Mouse (Mus musculus): ENCODE data around the gene G6pc3. TPM values are rescaled to one million over a fixed set of nuclear protein-coding genes. Genes with fewer than 3 reads are reported as not detected.

Gene G6pc3
- polyA plus RNA-seq, 1 experiment from 2014 or later = 21.5 TPM

- no peak overlapping the region for H3K4me3 ChIP-seq
- no peaks in the 10 kb centered on the region for H3K9me3 ChIP-seq (replicated peaks)
- no peak overlapping the region for H3K27ac ChIP-seq
- ATAC-seq = no peak
- WGBS = 74% methylated on average over 5 of the region's 5 CpGs
- H3K36me3 ChIP-seq (ENCODE audit: poor library complexity, severe bottlenecking) = peaks cover 40% of the 10 kb centered on the region
- peaks cover 10% of the 10 kb centered on the region for H3K4me1 ChIP-seq
- H3K27me3 ChIP-seq = no peaks in the 10 kb centered on the region
- no peak overlapping the region for H3K4me2 ChIP-seq
- no peak overlapping the region for H3K9ac ChIP-seq
Observed at GRCm38 (mm10) chr11:102159781-102160180, 29.6 kb upstream of the G6pc3 start.

GRCm38 (mm10) chr11:102165971-102166722, 23.3 kb upstream of the G6pc3 start:
- Histone ChIP-seq H3K9ac (no peak overlapping the region), H3K27ac (no peak overlapping the region), H3K36me3 (ENCODE audit: poor library complexity, severe bottlenecking) (peaks cover 84% of the 10 kb centered on the region), H3K27me3 (no peaks in the 10 kb centered on the region), H3K4me2 (no peak overlapping the region), H3K4me1 (0 out of 2 replicates have a peak, but pooled peaks cover 5% of the 10 kb centered on the region), H3K9me3 (replicated peaks) (no peaks in the 10 kb centered on the region), H3K4me3 (no peak overlapping the region)
- 73% methylated on average over 6 of the region's 6 CpGs for WGBS
- no peak for ATAC-seq

- H3K36me3 ChIP-seq (ENCODE audit: poor library complexity, severe bottlenecking) = peaks cover 73% of the 10 kb centered on the region
- H3K9me3 ChIP-seq (replicated peaks) = no peaks in the 10 kb centered on the region
- no peak overlapping the region for H3K4me3 ChIP-seq
- WGBS = 93% methylated on average over 5 of the region's 5 CpGs
- no peak for ATAC-seq
- H3K4me2 ChIP-seq = no peak overlapping the region
- no peak overlapping the region for H3K9ac ChIP-seq
- H3K27me3 ChIP-seq = no peaks in the 10 kb centered on the region
- 0 out of 2 replicates have a peak, but pooled peaks cover 5% of the 10 kb centered on the region for H3K4me1 ChIP-seq
- 0 out of 2 replicates have a peak overlapping the region, but pooled peaks have one; percentile 12 for H3K27ac ChIP-seq
Observed at GRCm38 (mm10) chr11:102167539-102167938, 21.9 kb upstream of the G6pc3 start.

- 0 out of 2 replicates have a peak, but pooled peaks cover 5% of the 10 kb centered on the region for H3K4me1 ChIP-seq
- no peak overlapping the region for H3K4me2 ChIP-seq
- no peaks in the 10 kb centered on the region for H3K27me3 ChIP-seq
- H3K4me3 ChIP-seq = no peak overlapping the region
- peaks cover 64% of the 10 kb centered on the region for H3K36me3 ChIP-seq (ENCODE audit: poor library complexity, severe bottlenecking)
- no peak for ATAC-seq
- H3K9me3 ChIP-seq (replicated peaks) = no peaks in the 10 kb centered on the region
- no peak overlapping the region for H3K9ac ChIP-seq
- H3K27ac ChIP-seq = no peak overlapping the region
- 90% methylated on average over 5 of the region's 5 CpGs for whole genome bisulfite sequencing
Observed at GRCm38 (mm10) chr11:102168689-102169088, 20.7 kb upstream of the G6pc3 start.

GRCm38 (mm10) chr11:102179836-102180235, 9.6 kb upstream of the G6pc3 start:
- H3K9me3 ChIP-seq (replicated peaks) = no peaks in the 10 kb centered on the region
- H3K36me3 ChIP-seq (ENCODE audit: poor library complexity, severe bottlenecking) = peaks cover 63% of the 10 kb centered on the region
- no peaks in the 10 kb centered on the region for H3K27me3 ChIP-seq
- peaks cover 15% of the 10 kb centered on the region for H3K4me1 ChIP-seq
- no peak overlapping the region for H3K27ac ChIP-seq
- no peak overlapping the region for H3K4me2 ChIP-seq
- no peak overlapping the region for H3K9ac ChIP-seq
- H3K4me3 ChIP-seq = no peak overlapping the region
- ATAC-seq = no peak

GRCm38 (mm10) chr11:102184253-102184645, 5.2 kb upstream of the G6pc3 start:
- Histone ChIP-seq H3K4me1 (peaks cover 23% of the 10 kb centered on the region), H3K27me3 (no peaks in the 10 kb centered on the region), H3K36me3 (ENCODE audit: poor library complexity, severe bottlenecking) (peaks cover 30% of the 10 kb centered on the region), H3K9ac (peak overlapping the region; percentile 92), H3K27ac (peak overlapping the region; percentile 96), H3K4me2 (peak overlapping the region; percentile 89), H3K4me3 (peak overlapping the region; percentile 92), H3K9me3 (replicated peaks) (no peaks in the 10 kb centered on the region)
- WGBS = 6% methylated on average over 7 of the region's 7 CpGs
- no peak for ATAC-seq

- Histone ChIP-seq H3K4me2 (peak within 1 kb of the TSS; percentile 89), H3K36me3 (ENCODE audit: poor library complexity, severe bottlenecking) (peaks cover 26% of the 10 kb centered on the region), H3K4me1 (peaks cover 24% of the 10 kb centered on the region), H3K9ac (peak within 1 kb of the TSS; percentile 92), H3K9me3 (replicated peaks) (no peaks in the 10 kb centered on the region), H3K27ac (peak within 1 kb of the TSS; percentile 96), H3K27me3 (no peaks in the 10 kb centered on the region), H3K4me3 (peak within 1 kb of the TSS; percentile 92)
- peak; percentile 91 for ATAC-seq
- WGBS = under 1% methylated on average over 69 of the region's 70 CpGs
Observed at GRCm38 (mm10) chr11:102184646-102185495, 4.5 kb upstream of the G6pc3 start, which contains the start of gene Lsm12. TSS of gene Lsm12 (minus strand) at chr11:102185296.

- H3K36me3 ChIP-seq (ENCODE audit: poor library complexity, severe bottlenecking) = peaks cover 19% of the 10 kb centered on the region
- peaks cover 32% of the 10 kb centered on the region for H3K4me1 ChIP-seq
- no peaks in the 10 kb centered on the region for H3K9me3 ChIP-seq (replicated peaks)
- no peaks in the 10 kb centered on the region for H3K27me3 ChIP-seq
- H3K4me2 ChIP-seq = peak overlapping the region; percentile 89
- H3K9ac ChIP-seq = peak overlapping the region; percentile 92; the same call in 1 of the 2 replicates
- H3K27ac ChIP-seq = peak overlapping the region; percentile 96; the same call in 1 of the 2 replicates
- peak overlapping the region; percentile 92 for H3K4me3 ChIP-seq
- no peak for ATAC-seq
- WGBS = 61% methylated on average over 3 of the region's 3 CpGs
Observed at GRCm38 (mm10) chr11:102185677-102186076, 3.7 kb upstream of the G6pc3 start.

GRCm38 (mm10) chr11:102186235-102186634, 3.2 kb upstream of the G6pc3 start:
- no peak overlapping the region for H3K4me2 ChIP-seq
- no peaks in the 10 kb centered on the region for H3K27me3 ChIP-seq
- peaks cover 38% of the 10 kb centered on the region for H3K4me1 ChIP-seq
- H3K36me3 ChIP-seq (ENCODE audit: poor library complexity, severe bottlenecking) = peaks cover 13% of the 10 kb centered on the region
- H3K4me3 ChIP-seq = no peak overlapping the region
- WGBS = 79% methylated on average over 1 of the region's 1 CpGs
- H3K27ac ChIP-seq = no peak overlapping the region
- H3K9ac ChIP-seq = no peak overlapping the region
- H3K9me3 ChIP-seq (replicated peaks) = no peaks in the 10 kb centered on the region
- no peak for ATAC-seq

- WGBS = 74% methylated on average over 6 of the region's 6 CpGs
- H3K27ac ChIP-seq = 0 out of 2 replicates have a peak overlapping the region, but pooled peaks have one; percentile 1
- peaks cover 11% of the 10 kb centered on the region for H3K36me3 ChIP-seq (ENCODE audit: poor library complexity, severe bottlenecking)
- no peaks in the 10 kb centered on the region for H3K27me3 ChIP-seq
- peak overlapping the region; percentile 72 for H3K4me2 ChIP-seq
- peak overlapping the region; percentile 70 for H3K9ac ChIP-seq
- no peak for ATAC-seq
- H3K4me3 ChIP-seq = peak overlapping the region; percentile 52
- peaks cover 29% of the 10 kb centered on the region for H3K4me1 ChIP-seq
- H3K9me3 ChIP-seq (replicated peaks) = no peaks in the 10 kb centered on the region
Observed at GRCm38 (mm10) chr11:102188980-102189379, 440 bp upstream of the G6pc3 start.

- no peak overlapping the region for H3K27ac ChIP-seq
- H3K9ac ChIP-seq = peak overlapping the region; percentile 26
- ATAC-seq = no peak
- no peaks in the 10 kb centered on the region for H3K27me3 ChIP-seq
- peaks cover 30% of the 10 kb centered on the region for H3K36me3 ChIP-seq (ENCODE audit: poor library complexity, severe bottlenecking)
- H3K4me2 ChIP-seq = peak overlapping the region; percentile 72
- H3K4me1 ChIP-seq = peaks cover 21% of the 10 kb centered on the region
- H3K4me3 ChIP-seq = peak overlapping the region; percentile 52
- 49% methylated on average over 4 of the region's 4 CpGs for WGBS
- no peaks in the 10 kb centered on the region for H3K9me3 ChIP-seq (replicated peaks)
Observed at GRCm38 (mm10) chr11:102190848-102191247, 1.4 kb downstream of the G6pc3 start.

Measured in forebrain, embryonic 13.5 days (tissue).